ENCODE assay signal across 12 mouse cellular contexts in the genomic region with DNA sequence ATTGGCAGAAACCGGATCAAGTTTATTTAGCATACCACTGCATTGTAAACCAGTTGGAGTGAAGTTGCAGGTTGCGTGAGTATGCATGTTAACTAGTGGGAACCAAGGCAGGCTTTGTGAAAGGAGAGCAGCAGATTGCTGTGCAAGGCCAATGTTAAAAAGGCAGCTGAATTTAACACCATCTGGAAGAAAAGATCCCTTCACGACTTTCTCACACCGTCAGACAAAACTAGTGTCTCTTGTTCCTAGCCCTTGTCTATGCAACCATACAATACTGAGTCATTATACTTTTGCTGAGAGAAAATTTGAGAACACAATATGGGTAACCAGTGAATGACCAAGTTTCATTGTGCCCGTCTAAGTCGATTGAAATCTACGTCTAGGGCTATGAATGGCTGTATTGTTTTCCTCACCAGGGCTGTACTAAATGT.
DNase-seq lines count a peak whose midpoint lies in the region; ATAC-seq and TF ChIP-seq lines count a peak whose summit lies in the region.
"Had no signal": no experiment of that assay in that cellular context is flagged by ENCODE, and none has a peak within 500 bp of the region (broad histone marks: within the 10 kb centered on the region; RNA-seq: fewer than 3 reads in every experiment).

No protein-coding gene starts in this region.

- H3K9ac ChIP-seq in midbrain, postnatal 0 days (replicated peaks; ENCODE audit: low read length, poor library complexity, severe bottlenecking), result peak overlapping the region; percentile 20
- no peak overlapping the region for H3K9ac ChIP-seq in kidney, embryonic 15.5 days

- peak; percentile 26 for DNase-seq in cerebellum, adult 9-11 months
- no peak for DNase-seq in cerebellum, postnatal 36 days
- peak; percentile 74 for DNase-seq in embryo, embryonic 10.5 days (ENCODE audit: low spot score)
- peak; percentile 49 for DNase-seq in hindbrain, embryonic 10.5 days (ENCODE audit: low spot score)
- peak; percentile 76 for DNase-seq in midbrain, postnatal 0 days (ENCODE audit: low spot score)
- DNase-seq in heart, postnatal 36 days, result no peak
- DNase-seq in ovary, postnatal 36 days (ENCODE audit: low spot score), result no peak
- DNase-seq: adrenal gland, postnatal 36 days; gastrocnemius, postnatal 14 days; heart, postnatal 14 days; lung, postnatal 14 days had no signal

- H3K36me3 ChIP-seq in hindbrain, embryonic 10.5 days, result peaks cover 26% of the 10 kb centered on the region
- H3K36me3 ChIP-seq in midbrain, postnatal 0 days (ENCODE audit: insufficient read depth, low read length), result peaks cover 10% of the 10 kb centered on the region; the same call in 1 of the 2 replicates
- no peaks in the 10 kb centered on the region for H3K36me3 ChIP-seq in kidney, embryonic 15.5 days

- 17% methylated on average over 7 of the region's 7 CpGs for WGBS in hindbrain, embryonic 10.5 days
- 16% methylated on average over 7 of the region's 7 CpGs for WGBS in midbrain, postnatal 0 days
- 36% methylated on average over 7 of the region's 7 CpGs for WGBS in kidney, embryonic 15.5 days

- H3K4me1 ChIP-seq in hindbrain, embryonic 10.5 days (replicated peaks), result peaks cover 41% of the 10 kb centered on the region
- 0 out of 2 replicates have a peak, but pooled peaks cover 7% of the 10 kb centered on the region for H3K4me1 ChIP-seq in midbrain, postnatal 0 days (ENCODE audit: insufficient read depth, low read length)
- H3K4me1 ChIP-seq in kidney, embryonic 15.5 days, result peaks cover 29% of the 10 kb centered on the region

- H3K27me3 ChIP-seq in hindbrain, embryonic 10.5 days (ENCODE audit: insufficient read depth, poor library complexity, severe bottlenecking), result peaks cover 39% of the 10 kb centered on the region
- H3K27me3 ChIP-seq in midbrain, postnatal 0 days (ENCODE audit: insufficient read depth, low read length), result no peaks in the 10 kb centered on the region
- peaks cover 79% of the 10 kb centered on the region for H3K27me3 ChIP-seq in kidney, embryonic 15.5 days

- peak overlapping the region; percentile 82 for H3K4me2 ChIP-seq in midbrain, postnatal 0 days (ENCODE audit: low read depth, low read length, poor library complexity, severe bottlenecking)
- no peak overlapping the region for H3K4me2 ChIP-seq in kidney, embryonic 15.5 days

- intact Hi-C loops in heart, postnatal 36 days (cut with DNase I), result no loop called here

- no peaks in the 10 kb centered on the region for H3K9me3 ChIP-seq in hindbrain, embryonic 10.5 days
- H3K9me3 ChIP-seq in midbrain, postnatal 0 days (ENCODE audit: low read length), result no peaks in the 10 kb centered on the region
- no peaks in the 10 kb centered on the region for H3K9me3 ChIP-seq in kidney, embryonic 15.5 days (replicated peaks)

- peak overlapping the region; percentile 92 for H3K27ac ChIP-seq in hindbrain, embryonic 10.5 days
- H3K27ac ChIP-seq in midbrain, postnatal 0 days (ENCODE audit: low read depth, low read length), result peak overlapping the region; percentile 57
- H3K27ac ChIP-seq in kidney, embryonic 15.5 days, result no peak overlapping the region

- TF ChIP-seq CTCF in midbrain, postnatal 0 days (IDR thresholded peaks at IDR 0.05), result no peak

- H3K4me3 ChIP-seq in hindbrain, embryonic 10.5 days, result peak overlapping the region; percentile 85
- H3K4me3 ChIP-seq in midbrain, postnatal 0 days (ENCODE audit: low read depth, low read length), result peak overlapping the region; percentile 52
- no peak overlapping the region for H3K4me3 ChIP-seq in kidney, embryonic 15.5 days (replicated peaks)

- ATAC-seq in midbrain, postnatal 0 days (ENCODE audit: low FRiP score), result no peak
- ATAC-seq in kidney, embryonic 15.5 days (replicated peaks; ENCODE audit: low FRiP score), result no peak

Comparison
In these comparisons a context has a peak if more than half of its experiments do, and no peak if none do; other contexts are left out.
1. DNase-seq: peak in cerebellum, adult 9-11 months (single experiment), embryo, embryonic 10.5 days (single experiment), hindbrain, embryonic 10.5 days (single experiment) and midbrain, postnatal 0 days (single experiment); none in cerebellum, postnatal 36 days (0 of 2), heart, postnatal 36 days (0 of 2) and ovary, postnatal 36 days (single experiment).